Comparison of ENCODE assay signal across 27 mouse cellular contexts in genomic region chr17:87799948-87800340, GRCm38 (mm10). TPM values are rescaled to one million over a fixed set of nuclear protein-coding genes. Genes with fewer than 3 reads are reported as not detected.
DNase-seq lines count a peak whose midpoint lies in the region; ATAC-seq lines count a peak whose summit lies in the region.
"Had no signal": no experiment of that assay in that cellular context is flagged by ENCODE, and none has a peak within 500 bp of the region (broad histone marks: within the 10 kb centered on the region; RNA-seq: fewer than 3 reads in every experiment).

No protein-coding gene starts in this region.

- ATAC-seq in midbrain, embryonic 13.5 days = no peak
- ATAC-seq in hindbrain, embryonic 14.5 days (ENCODE audit: low FRiP score) = no peak
- ATAC-seq: CD4-positive, CD25-positive, alpha-beta regulatory T cell, adult 4 months; forebrain, postnatal 0 days; hindbrain, postnatal 0 days had no signal

- H3K4me2 ChIP-seq in midbrain, embryonic 13.5 days (replicated peaks) = no peak overlapping the region
- H3K4me2 ChIP-seq in hindbrain, embryonic 14.5 days (replicated peaks) = no peak overlapping the region
- H3K4me2 ChIP-seq: kidney, embryonic 15.5 days; limb, embryonic 15.5 days; lung, embryonic 14.5 days had no signal

- H3K4me1 ChIP-seq in midbrain, embryonic 10.5 days = peaks cover 28% of the 10 kb centered on the region
- peaks cover 28% of the 10 kb centered on the region for H3K4me1 ChIP-seq in midbrain, embryonic 13.5 days (replicated peaks)
- peaks cover 21% of the 10 kb centered on the region for H3K4me1 ChIP-seq in hindbrain, embryonic 14.5 days (replicated peaks; ENCODE audit: control insufficient read depth, insufficient read depth, low read length)

- no peak overlapping the region for H3K4me3 ChIP-seq in midbrain, embryonic 10.5 days
- H3K4me3 ChIP-seq in midbrain, embryonic 13.5 days (replicated peaks) = no peak overlapping the region
- H3K4me3 ChIP-seq in hindbrain, embryonic 14.5 days (replicated peaks; ENCODE audit: low read length) = no peak overlapping the region
- H3K4me3 ChIP-seq: forebrain, embryonic 10.5 days; hindbrain, embryonic 10.5 days; kidney, embryonic 15.5 days; limb, embryonic 15.5 days had no signal

- peaks cover 61% of the 10 kb centered on the region for H3K27me3 ChIP-seq in midbrain, embryonic 10.5 days (ENCODE audit: low read depth, poor library complexity, severe bottlenecking)
- peaks cover 63% of the 10 kb centered on the region for H3K27me3 ChIP-seq in midbrain, embryonic 13.5 days
- H3K27me3 ChIP-seq in hindbrain, embryonic 14.5 days (ENCODE audit: control insufficient read depth, insufficient read depth, low read length) = peaks cover 63% of the 10 kb centered on the region

- H3K36me3 ChIP-seq in midbrain, embryonic 10.5 days = no peaks in the 10 kb centered on the region
- no peaks in the 10 kb centered on the region for H3K36me3 ChIP-seq in midbrain, embryonic 13.5 days
- no peaks in the 10 kb centered on the region for H3K36me3 ChIP-seq in hindbrain, embryonic 14.5 days (replicated peaks; ENCODE audit: control insufficient read depth, insufficient read depth)
- H3K36me3 ChIP-seq: forebrain, embryonic 10.5 days; hindbrain, embryonic 10.5 days; kidney, embryonic 15.5 days; limb, embryonic 15.5 days had no signal

- 81% methylated on average over 3 of the region's 3 CpGs for WGBS in midbrain, embryonic 10.5 days
- WGBS in midbrain, embryonic 13.5 days = 83% methylated on average over 3 of the region's 3 CpGs
- 86% methylated on average over 3 of the region's 3 CpGs for WGBS in hindbrain, embryonic 14.5 days

- H3K9ac ChIP-seq in midbrain, embryonic 13.5 days (replicated peaks) = no peak overlapping the region
- H3K9ac ChIP-seq in hindbrain, embryonic 14.5 days = no peak overlapping the region
- H3K9ac ChIP-seq: forebrain, postnatal 0 days; kidney, embryonic 15.5 days; limb, embryonic 15.5 days; liver, embryonic 14.5 days; lung, embryonic 14.5 days had no signal

- peak; percentile 77 for DNase-seq in cerebellum, adult 11-12 months
- no peak for DNase-seq in cerebellum, postnatal 4 days (ENCODE audit: low spot score in 2 of 2)
- DNase-seq in midbrain, embryonic 10.5 days (ENCODE audit: low spot score) = peak; percentile 8
- DNase-seq in cerebellum, postnatal 36 days = peak; percentile 43 to 59
- DNase-seq in kidney, postnatal 4 days = no peak
- no peak for DNase-seq in urinary bladder, postnatal 10 days (ENCODE audit: low spot score)
- no peak for DNase-seq in hindbrain, embryonic 14.5 days (ENCODE audit: low spot score)
- DNase-seq: adrenal gland, postnatal 36 days; forebrain, postnatal 0 days; gastrocnemius, postnatal 25 days; kidney, adult 11 months; kidney, postnatal 36 days; layer of hippocampus, adult 9-11 months; lung, embryonic 14.5 days; lung, postnatal 36 days; thymus, adult 18-20 months; thymus, postnatal 4 days had no signal

- H3K9me3 ChIP-seq in midbrain, embryonic 10.5 days (replicated peaks) = no peaks in the 10 kb centered on the region
- H3K9me3 ChIP-seq in midbrain, embryonic 13.5 days = no peaks in the 10 kb centered on the region
- no peaks in the 10 kb centered on the region for H3K9me3 ChIP-seq in hindbrain, embryonic 14.5 days (ENCODE audit: control insufficient read depth, low read length)
- H3K9me3 ChIP-seq: forebrain, embryonic 10.5 days; hindbrain, embryonic 10.5 days; kidney, embryonic 15.5 days; limb, embryonic 15.5 days had no signal

- no peak overlapping the region for H3K27ac ChIP-seq in midbrain, embryonic 10.5 days (replicated peaks)
- no peak overlapping the region for H3K27ac ChIP-seq in midbrain, embryonic 13.5 days
- H3K27ac ChIP-seq in hindbrain, embryonic 14.5 days = no peak overlapping the region
- H3K27ac ChIP-seq: forebrain, embryonic 10.5 days; hindbrain, embryonic 10.5 days; hindbrain, postnatal 0 days; kidney, embryonic 15.5 days; left cerebral cortex, adult 2 months; limb, embryonic 15.5 days; liver, embryonic 14.5 days had no signal

RNA-seq across cellular contexts. Expression of gene Kcnk12, which starts 2.1 kb away (rescaled TPM):
- 0.17 TPM in 2 replicates for polyA plus RNA-seq in midbrain, embryonic 10.5 days (2016; fragmentation: Nextera tagmentation; extraction: Ambion mirVana)
- polyA plus RNA-seq in midbrain, embryonic 13.5 days (2015; fragmentation: Nextera tagmentation; extraction: Ambion mirVana) = 0.36 and 0.45 TPM in 2 replicates
- 1.1 and 1.3 TPM in 2 replicates for polyA plus RNA-seq in hindbrain, embryonic 14.5 days (2014; fragmentation: Nextera tagmentation; extraction: Ambion mirVana)
- polyA plus RNA-seq: CD4-positive, CD25-positive, alpha-beta regulatory T cell, adult 4 months; heart, postnatal 0 days; kidney, embryonic 15.5 days; limb, embryonic 15.5 days; lung, embryonic 14.5 days had no signal

Comparison
In these comparisons a context has a peak if more than half of its experiments do, and no peak if none do; other contexts are left out.
1. DNase-seq: peak in cerebellum, adult 11-12 months (single experiment), midbrain, embryonic 10.5 days (single experiment) and cerebellum, postnatal 36 days (2 of 2); none in cerebellum, postnatal 4 days (0 of 2), kidney, postnatal 4 days (0 of 2), urinary bladder, postnatal 10 days (single experiment) and hindbrain, embryonic 14.5 days (single experiment).